Mouse (Mus musculus): ENCODE measurements around the gene St6gal1. TPM values are rescaled to one million over a fixed set of nuclear protein-coding genes. Genes with fewer than 3 reads are reported as not detected.
A peak's percentile ranks its signal among the peaks of the same experiment; 100 is the strongest.

St6gal1 gene
- total RNA-seq, 1 experiment: 7.2 TPM

- H3K27ac ChIP-seq (ENCODE audit: insufficient read depth, low read depth, low read length, poor library complexity, severe bottlenecking): no peak overlapping the region
- peaks cover 0 to 5% of the 10 kb centered on the region in 2 experiments; a peak in 2 of 4 replicates for H3K4me1 ChIP-seq (ENCODE audit: control insufficient read depth in 2 of 2, insufficient read depth in 2 of 2, low read length in 2 of 2, poor library complexity in 1 of 2)
- no peak overlapping the region for H3K4me3 ChIP-seq (ENCODE audit: insufficient read depth in 1 of 2, low read depth in 1 of 2, low read length in 2 of 2, poor library complexity in 1 of 2, severe bottlenecking in 1 of 2)
- no peaks in the 10 kb centered on the region for H3K9me3 ChIP-seq (ENCODE audit: control insufficient read depth, insufficient read depth, low read depth, low read length)
- TF ChIP-seq ZNF384 (IDR thresholded peaks at IDR 0.05; ENCODE audit: low read depth, low read length): no peak
- peaks cover 2% of the 10 kb centered on the region; the same call in 1 of the 2 replicates for H3K36me3 ChIP-seq (ENCODE audit: control insufficient read depth, insufficient read depth, low read length, poor library complexity, severe bottlenecking)
- in situ Hi-C loops (cut with MboI; ENCODE audit: low sequenced_read_pairs in 2 of 2, unreplicated experiment in 2 of 2): no loop called here
- DNase-seq (ENCODE audit: low read depth, low spot score): no peak
- no peak overlapping the region for H3K9ac ChIP-seq (ENCODE audit: insufficient read depth, low read depth, low read length, poor library complexity, severe bottlenecking)
These were observed 96.0 kb downstream of the St6gal1 start for GRCm38 (mm10) chr16:23320579-23320978.

- H3K9ac ChIP-seq (ENCODE audit: insufficient read depth, low read depth, low read length, poor library complexity, severe bottlenecking): no peak overlapping the region
- peaks cover 0 to 6% of the 10 kb centered on the region in 2 experiments; a peak in 2 of 4 replicates for H3K4me1 ChIP-seq (ENCODE audit: control insufficient read depth in 2 of 2, insufficient read depth in 2 of 2, low read length in 2 of 2, poor library complexity in 1 of 2)
- no peak overlapping the region for H3K4me3 ChIP-seq (ENCODE audit: insufficient read depth in 1 of 2, low read depth in 1 of 2, low read length in 2 of 2, poor library complexity in 1 of 2, severe bottlenecking in 1 of 2)
- H3K9me3 ChIP-seq (ENCODE audit: control insufficient read depth, insufficient read depth, low read depth, low read length): no peaks in the 10 kb centered on the region
- H3K36me3 ChIP-seq (ENCODE audit: control insufficient read depth, insufficient read depth, low read length, poor library complexity, severe bottlenecking): peaks cover 2% of the 10 kb centered on the region; the same call in 1 of the 2 replicates
- no peak for TF ChIP-seq ZC3H11A (IDR thresholded peaks at IDR 0.05; ENCODE audit: borderline replicate concordance, low read depth, low read length)
- no peak for TF ChIP-seq CHD2 (IDR thresholded peaks at IDR 0.05; ENCODE audit: low read depth, low read length)
- no peak for TF ChIP-seq ZNF384 (IDR thresholded peaks at IDR 0.05; ENCODE audit: low read depth, low read length)
- no peak for TF ChIP-seq HCFC1 (IDR thresholded peaks at IDR 0.05; ENCODE audit: borderline replicate concordance, insufficient read depth, low read length)
- no peak for TF ChIP-seq MAFK (IDR thresholded peaks at IDR 0.05; ENCODE audit: insufficient read depth, low read depth, low read length)
- no peak overlapping the region for H3K27ac ChIP-seq (ENCODE audit: insufficient read depth, low read depth, low read length, poor library complexity, severe bottlenecking)
- in situ Hi-C loops (cut with MboI; ENCODE audit: low sequenced_read_pairs in 2 of 2, unreplicated experiment in 2 of 2): no loop called here
- no peak for DNase-seq (ENCODE audit: low read depth, low spot score)
These were observed 97.9 kb downstream of the St6gal1 start for GRCm38 (mm10) chr16:23322453-23322852.

- Histone ChIP-seq H3K4me1 (ENCODE audit: control insufficient read depth in 2 of 2, insufficient read depth in 2 of 2, low read length in 2 of 2, poor library complexity in 1 of 2) (peaks cover 0 to 6% of the 10 kb centered on the region in 2 experiments; a peak in 2 of 4 replicates), H3K36me3 (ENCODE audit: control insufficient read depth, insufficient read depth, low read length, poor library complexity, severe bottlenecking) (no peaks in the 10 kb centered on the region; the same call in 1 of the 2 replicates), H3K27ac (ENCODE audit: insufficient read depth, low read depth, low read length, poor library complexity, severe bottlenecking) (no peak overlapping the region), H3K4me3 (ENCODE audit: insufficient read depth in 1 of 2, low read depth in 1 of 2, low read length in 2 of 2, poor library complexity in 1 of 2, severe bottlenecking in 1 of 2) (no peak overlapping the region), H3K9ac (ENCODE audit: insufficient read depth, low read depth, low read length, poor library complexity, severe bottlenecking) (no peak overlapping the region), H3K9me3 (ENCODE audit: control insufficient read depth, insufficient read depth, low read depth, low read length) (no peaks in the 10 kb centered on the region)
- in situ Hi-C loops (cut with MboI; ENCODE audit: low sequenced_read_pairs in 2 of 2, unreplicated experiment in 2 of 2): no loop called here
- TF ChIP-seq CHD2 (IDR thresholded peaks at IDR 0.05; ENCODE audit: low read depth, low read length) (no peak), ZNF384 (IDR thresholded peaks at IDR 0.05; ENCODE audit: low read depth, low read length) (no peak), MAFK (IDR thresholded peaks at IDR 0.05; ENCODE audit: insufficient read depth, low read depth, low read length) (no peak), HCFC1 (IDR thresholded peaks at IDR 0.05; ENCODE audit: borderline replicate concordance, insufficient read depth, low read length) (no peak), ZC3H11A (IDR thresholded peaks at IDR 0.05; ENCODE audit: borderline replicate concordance, low read depth, low read length) (no peak)
- DNase-seq (ENCODE audit: low read depth, low spot score): no peak
These were observed 99.4 kb downstream of the St6gal1 start for GRCm38 (mm10) chr16:23323915-23324314.

- Histone ChIP-seq H3K27ac (ENCODE audit: insufficient read depth, low read depth, low read length, poor library complexity, severe bottlenecking) (no peak overlapping the region), H3K36me3 (ENCODE audit: control insufficient read depth, insufficient read depth, low read length, poor library complexity, severe bottlenecking) (no peaks in the 10 kb centered on the region; the same call in 1 of the 2 replicates), H3K4me1 (ENCODE audit: control insufficient read depth in 2 of 2, insufficient read depth in 2 of 2, low read length in 2 of 2, poor library complexity in 1 of 2) (peaks cover 0 to 6% of the 10 kb centered on the region in 2 experiments; a peak in 2 of 4 replicates), H3K4me3 (ENCODE audit: insufficient read depth in 1 of 2, low read depth in 1 of 2, low read length in 2 of 2, poor library complexity in 1 of 2, severe bottlenecking in 1 of 2) (no peak overlapping the region), H3K9ac (ENCODE audit: insufficient read depth, low read depth, low read length, poor library complexity, severe bottlenecking) (no peak overlapping the region), H3K9me3 (ENCODE audit: control insufficient read depth, insufficient read depth, low read depth, low read length) (no peaks in the 10 kb centered on the region)
- TF ChIP-seq MAFK (IDR thresholded peaks at IDR 0.05; ENCODE audit: insufficient read depth, low read depth, low read length): 0 out of 2 replicates have a peak, but pooled peaks have one; percentile 32
- TF ChIP-seq HCFC1 (IDR thresholded peaks at IDR 0.05; ENCODE audit: borderline replicate concordance, insufficient read depth, low read length): no peak
- DNase-seq (ENCODE audit: low read depth, low spot score): no peak
- in situ Hi-C loops (cut with MboI; ENCODE audit: low sequenced_read_pairs in 2 of 2, unreplicated experiment in 2 of 2): no loop called here
These were observed 100.5 kb downstream of the St6gal1 start for GRCm38 (mm10) chr16:23324867-23325650.
